Mouse (Mus musculus): ENCODE measurements around the gene Fxyd1. TPM values are rescaled to one million over a fixed set of nuclear protein-coding genes. Genes with fewer than 3 reads are reported as not detected.

The Fxyd1 gene
- total and polyA plus RNA-seq, 3 experiments, result 0.22 TPM; not detected in 2

DNA sequence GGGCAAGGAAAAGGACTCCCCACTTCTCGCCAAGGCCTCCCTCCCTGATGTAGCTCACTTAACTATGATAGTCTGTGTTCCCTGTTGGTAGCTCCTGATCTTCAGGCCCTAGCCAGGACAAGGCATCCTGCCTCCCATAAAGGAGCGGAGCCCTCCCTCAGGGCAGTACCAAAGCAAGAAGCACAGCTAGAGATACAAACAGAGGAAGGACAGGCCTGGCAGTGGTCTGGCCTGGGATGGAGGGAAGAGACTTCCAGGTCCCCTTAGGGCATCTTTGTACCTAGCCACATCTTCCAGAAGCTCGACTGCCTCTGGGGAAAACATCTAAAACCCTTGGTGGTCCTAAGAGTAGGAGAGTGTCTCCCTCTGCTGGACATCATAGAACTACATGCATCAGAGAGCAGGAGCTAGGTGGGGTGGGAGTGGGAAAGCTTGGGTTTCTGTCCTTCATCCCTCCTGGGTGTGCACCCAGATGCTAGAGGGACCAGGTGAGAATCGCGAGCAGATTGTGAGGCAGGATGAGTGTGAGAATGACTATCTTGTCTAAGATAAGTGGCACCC is 21.0 kb upstream of the Fxyd1 start:
- Histone ChIP-seq H3K36me3 (ENCODE audit: control insufficient read depth in 1 of 2, insufficient read depth in 2 of 2, low read length in 2 of 2) (no peaks in the 10 kb centered on the region), H3K9me3 (replicated peaks; ENCODE audit: insufficient read depth, low read length) (no peaks in the 10 kb centered on the region), H3K79me2 (ENCODE audit: control insufficient read depth, insufficient read depth, low read length, poor library complexity) (no peaks in the 10 kb centered on the region), H3K4me1 (ENCODE audit: control insufficient read depth in 1 of 2, insufficient read depth in 2 of 2, low read length in 2 of 2) (no peaks in the 10 kb centered on the region), H3K27ac (ENCODE audit: control insufficient read depth, low read depth, low read length) (no peak overlapping the region), H3K9ac (ENCODE audit: control insufficient read depth, low read depth, low read length, poor library complexity, severe bottlenecking) (no peak overlapping the region), H3K4me3 (ENCODE audit: control insufficient read depth in 1 of 2, insufficient read depth in 1 of 2, low read depth in 2 of 2, low read length in 2 of 2) (no peak overlapping the region), H3K27me3 (ENCODE audit: control insufficient read depth in 1 of 2, insufficient read depth in 2 of 2, low read length in 2 of 2) (peaks cover 3 to 9% of the 10 kb centered on the region in 2 experiments; a peak in 3 of 4 replicates)
- peak; percentile 48 for DNase-seq (ENCODE audit: low read depth, low spot score)
- TF ChIP-seq SMC3 (IDR thresholded peaks at IDR 0.05; ENCODE audit: low read depth, low read length) (peak; percentile 50), POLR2A (IDR thresholded peaks at IDR 0.05; ENCODE audit: control insufficient read depth in 1 of 2, insufficient read depth in 1 of 2, low read depth in 1 of 2, low read length in 2 of 2, poor library complexity in 1 of 2) (no peak), ZC3H11A (IDR thresholded peaks at IDR 0.05; ENCODE audit: low read depth, low read length) (peak; percentile 43), CTCF (IDR thresholded peaks at IDR 0.05 in 2 of 3, conservative IDR thresholded peaks at IDR 0.05 in 1 of 3; ENCODE audit: control insufficient read depth in 1 of 3, insufficient read depth in 1 of 3, low read depth in 2 of 3, low read length in 3 of 3, poor library complexity in 1 of 3, severe bottlenecking in 1 of 3) (peak; percentile 47 to 70 (median 54)), NRF1 (IDR thresholded peaks at IDR 0.05; ENCODE audit: insufficient read depth, low read depth, low read length, poor library complexity, severe bottlenecking) (no peak), RAD21 (IDR thresholded peaks at IDR 0.05; ENCODE audit: low read depth, low read length) (peak; percentile 64)

DNA sequence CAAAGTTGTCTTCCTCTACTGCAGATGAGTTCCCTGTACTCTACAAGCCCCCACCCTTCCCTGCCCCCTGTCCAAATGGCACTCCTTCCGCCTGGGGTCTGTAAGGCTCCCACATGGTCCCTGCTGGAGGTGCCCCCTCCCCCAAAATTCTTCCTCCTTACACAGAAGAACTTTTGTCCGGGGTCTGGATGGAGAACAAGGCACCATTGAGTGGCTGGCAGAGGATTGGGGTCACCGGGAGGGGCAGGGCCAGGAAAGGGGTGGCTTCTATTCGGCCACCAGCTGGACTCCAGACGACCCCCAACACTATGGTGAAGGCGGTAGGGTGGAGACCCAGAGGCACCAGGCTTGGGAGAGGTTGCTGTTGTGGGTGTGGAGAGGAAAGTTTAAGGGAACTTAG is 20.5 kb upstream of the Fxyd1 start:
- no peaks in the 10 kb centered on the region for H3K4me1 ChIP-seq (ENCODE audit: control insufficient read depth in 1 of 2, insufficient read depth in 2 of 2, low read length in 2 of 2)
- no peak overlapping the region for H3K27ac ChIP-seq (ENCODE audit: control insufficient read depth, low read depth, low read length)
- no peak for TF ChIP-seq RAD21 (IDR thresholded peaks at IDR 0.05; ENCODE audit: low read depth, low read length)
- TF ChIP-seq POLR2A (IDR thresholded peaks at IDR 0.05; ENCODE audit: control insufficient read depth in 1 of 2, insufficient read depth in 1 of 2, low read depth in 1 of 2, low read length in 2 of 2, poor library complexity in 1 of 2), result no peak
- no peak for TF ChIP-seq JUND (IDR thresholded peaks at IDR 0.05; ENCODE audit: low read depth, low read length)
- TF ChIP-seq KAT2A (conservative IDR thresholded peaks at IDR 0.05; ENCODE audit: low read depth, low read length), result no peak
- TF ChIP-seq HCFC1 (IDR thresholded peaks at IDR 0.05; ENCODE audit: low read depth, low read length), result no peak
- no peak for TF ChIP-seq POLR2AphosphoS5 (IDR thresholded peaks at IDR 0.05; ENCODE audit: borderline replicate concordance, low read depth, low read length)
- TF ChIP-seq ZC3H11A (IDR thresholded peaks at IDR 0.05; ENCODE audit: low read depth, low read length), result no peak
- TF ChIP-seq ETS1 (IDR thresholded peaks at IDR 0.05; ENCODE audit: low read depth, low read length), result no peak
- no peak for TF ChIP-seq MAFK (IDR thresholded peaks at IDR 0.05; ENCODE audit: borderline replicate concordance, low read depth, low read length)
- no peak for TF ChIP-seq ZNF384 (IDR thresholded peaks at IDR 0.05; ENCODE audit: low read depth, low read length)
- TF ChIP-seq ZKSCAN1 (IDR thresholded peaks at IDR 0.05; ENCODE audit: low read depth, low read length), result no peak
- TF ChIP-seq TBP (IDR thresholded peaks at IDR 0.05; ENCODE audit: low read depth, low read length), result no peak
- TF ChIP-seq GATA1 (IDR thresholded peaks at IDR 0.05; ENCODE audit: low read depth, low read length), result no peak
- no peak for TF ChIP-seq MYB (IDR thresholded peaks at IDR 0.05; ENCODE audit: low read depth, low read length)
- no peak for TF ChIP-seq POLR2AphosphoS2 (IDR thresholded peaks at IDR 0.05; ENCODE audit: low read length)
- peaks cover 3 to 7% of the 10 kb centered on the region in 2 experiments; a peak in 3 of 4 replicates for H3K27me3 ChIP-seq (ENCODE audit: control insufficient read depth in 1 of 2, insufficient read depth in 2 of 2, low read length in 2 of 2)
- H3K9ac ChIP-seq (ENCODE audit: control insufficient read depth, low read depth, low read length, poor library complexity, severe bottlenecking), result no peak overlapping the region
- no peaks in the 10 kb centered on the region for H3K9me3 ChIP-seq (replicated peaks; ENCODE audit: insufficient read depth, low read length)
- no peak for DNase-seq (ENCODE audit: low read depth, low spot score)
- no peak overlapping the region for H3K4me3 ChIP-seq (ENCODE audit: control insufficient read depth in 1 of 2, insufficient read depth in 1 of 2, low read depth in 2 of 2, low read length in 2 of 2)
- no peaks in the 10 kb centered on the region for H3K36me3 ChIP-seq (ENCODE audit: control insufficient read depth in 1 of 2, insufficient read depth in 2 of 2, low read length in 2 of 2)
- no peaks in the 10 kb centered on the region for H3K79me2 ChIP-seq (ENCODE audit: control insufficient read depth, insufficient read depth, low read length, poor library complexity)

All from MEL (cell line).